Mouse (Mus musculus) limb, embryonic 14.5 days (tissue): ENCODE results near the gene Gm10401. TPM values are rescaled to one million over a fixed set of nuclear protein-coding genes. Genes with fewer than 3 reads are reported as not detected.

Experiments
- ATAC-seq: fragments of 200-750 bp; cut with Nextera tagmentation; 2 replicates; pipeline ENCODE4 v1.8.0; 2017; ENCODE audit warnings: low read depth, moderate number of reproducible peaks, moderate TSS enrichment; ENCODE audit not compliant: low FRiP score
- DNase-seq: peaks from one replicate; pipeline ENCODE4 v3.0.0-alpha.2; 2015; ENCODE audit warnings: low spot score
- H3K27ac ChIP-seq: fragments of 300-500 bp; sonication (generic); replicated peaks from 2 replicates; pipeline ENCODE4 v1.5.1; 2014; ENCODE audit warnings: low read depth, mild to moderate bottlenecking, low read length, moderate library complexity, mixed read lengths
- H3K27me3 ChIP-seq: fragments of 300-500 bp; sonication (generic); 2 replicates; pipeline ENCODE4 v1.6.1; 2014; ENCODE audit warnings: low read length, mixed read lengths; ENCODE audit not compliant: control insufficient read depth, insufficient read depth
- H3K36me3 ChIP-seq: fragments of 300-500 bp; sonication (generic); 2 replicates; pipeline ENCODE4 v1.6.1; 2014; ENCODE audit warnings: mild to moderate bottlenecking, low read length, moderate library complexity, mixed read lengths; ENCODE audit not compliant: control insufficient read depth, insufficient read depth
- H3K4me1 ChIP-seq: fragments of 300-500 bp; sonication (generic); 2 replicates; pipeline ENCODE4 v1.6.1; 2014; ENCODE audit warnings: antibody characterized with exemption, low read length, mixed read lengths; ENCODE audit not compliant: control insufficient read depth, insufficient read depth
- H3K4me2 ChIP-seq: fragments of 300-500 bp; sonication (generic); replicated peaks from 2 replicates; pipeline ENCODE4 v1.6.1; 2014; ENCODE audit warnings: low read depth, mild to moderate bottlenecking, low read length, moderate library complexity; ENCODE audit not compliant: severe bottlenecking
- H3K4me3 ChIP-seq: fragments of 300-500 bp; sonication (generic); replicated peaks from 2 replicates; pipeline ENCODE4 v1.5.1; 2014; ENCODE audit warnings: low read length
- H3K9ac ChIP-seq: fragments of 300-500 bp; sonication (generic); 2 replicates; pipeline ENCODE4 v1.6.1; 2014; ENCODE audit warnings: mild to moderate bottlenecking, low read depth, low read length, moderate library complexity; ENCODE audit not compliant: severe bottlenecking
- H3K9me3 ChIP-seq: fragments of 300-500 bp; sonication (generic); 2 replicates; pipeline ENCODE4 v1.6.1; 2016; ENCODE audit warnings: low read length; ENCODE audit not compliant: control insufficient read depth
- POLR2A ChIP-seq: fragments of 200-500 bp; IDR thresholded peaks from 2 replicates; pipeline ENCODE4 v1.8.0; 2012; ENCODE audit warnings: inconsistent platforms, mild to moderate bottlenecking, moderate library complexity, borderline replicate concordance; ENCODE audit not compliant: insufficient read depth, insufficient read length; ENCODE audit errors: extremely low read depth
- WGBS: fragments of 180-500 bp; shearing (Covaris S2); extraction: QIAGEN DNeasy Blood & Tissue Kit; methylation state at CpG from one replicate; pipeline ENCODE4 v1.1.7; 2014; 5-methylcytosine and 5-hydroxymethylcytosine counted together
- polyA plus RNA-seq, 2 experiments: library from polyadenylated mRNA; depleted of rRNA in 1 of 2; stranded (reverse) in 1 of 2; unstranded in 1 of 2; fragments of >200 nt; fragmentation: Nextera tagmentation in 1 of 2; extraction: Ambion mirVana in 1 of 2; gene quantifications; 2 replicates each; pipeline versions ENCODE4 v1.2.1 to v1.2.3; 2012 to 2014

Gm10401 gene
- polyA plus RNA-seq, 2 experiments, result 63.5 TPM; not detected in 1

DNA sequence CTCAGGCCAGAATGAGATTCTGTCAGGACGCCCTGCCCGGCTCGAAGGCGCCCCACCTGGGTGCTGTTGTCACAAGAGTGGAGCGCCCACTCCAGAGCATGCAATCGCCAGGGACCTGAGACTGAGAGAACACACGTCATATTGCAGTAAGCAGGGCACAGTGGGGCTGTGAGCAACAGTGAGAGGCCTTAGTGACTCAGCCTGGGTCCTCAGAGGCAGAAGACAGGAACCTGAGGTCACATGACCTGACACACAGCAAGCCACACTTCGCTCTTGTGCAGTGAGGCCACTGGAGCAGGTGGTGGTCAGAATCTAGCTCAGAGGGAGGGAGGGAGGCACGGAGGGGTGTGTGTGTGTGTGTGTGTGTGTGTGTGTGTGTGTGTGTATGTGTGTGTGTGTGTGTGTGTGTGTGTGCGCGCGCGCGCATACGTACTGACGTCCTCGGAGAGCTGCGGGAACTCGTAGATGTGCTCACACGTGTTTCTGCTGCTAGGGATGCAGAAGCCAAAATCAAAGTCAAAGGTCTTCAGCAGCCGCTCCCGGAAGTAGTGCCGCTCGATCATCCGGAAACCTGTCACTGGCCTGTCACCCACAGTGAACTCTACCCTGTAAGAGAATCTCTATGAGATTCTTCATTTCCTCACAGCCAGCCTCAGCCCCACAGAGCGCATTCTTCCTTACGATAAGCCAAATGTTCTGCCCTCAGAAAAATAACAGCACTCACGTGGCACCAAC, 28.6 kb upstream of the Gm10401 start:
- peaks cover 5% of the 10 kb centered on the region; the same call in 1 of the 2 replicates for H3K4me1 ChIP-seq
- TF ChIP-seq POLR2A, result no peak
- no peaks in the 10 kb centered on the region for H3K9me3 ChIP-seq
- H3K27me3 ChIP-seq, result no peaks in the 10 kb centered on the region
- 84% methylated on average over 28 of the region's 28 CpGs for WGBS
- no peak for ATAC-seq
- peaks cover 80% of the 10 kb centered on the region for H3K36me3 ChIP-seq
- no peak overlapping the region for H3K9ac ChIP-seq
- DNase-seq, result no peak
- no peak overlapping the region for H3K27ac ChIP-seq
- no peak overlapping the region for H3K4me3 ChIP-seq
- H3K4me2 ChIP-seq, result no peak overlapping the region

DNA sequence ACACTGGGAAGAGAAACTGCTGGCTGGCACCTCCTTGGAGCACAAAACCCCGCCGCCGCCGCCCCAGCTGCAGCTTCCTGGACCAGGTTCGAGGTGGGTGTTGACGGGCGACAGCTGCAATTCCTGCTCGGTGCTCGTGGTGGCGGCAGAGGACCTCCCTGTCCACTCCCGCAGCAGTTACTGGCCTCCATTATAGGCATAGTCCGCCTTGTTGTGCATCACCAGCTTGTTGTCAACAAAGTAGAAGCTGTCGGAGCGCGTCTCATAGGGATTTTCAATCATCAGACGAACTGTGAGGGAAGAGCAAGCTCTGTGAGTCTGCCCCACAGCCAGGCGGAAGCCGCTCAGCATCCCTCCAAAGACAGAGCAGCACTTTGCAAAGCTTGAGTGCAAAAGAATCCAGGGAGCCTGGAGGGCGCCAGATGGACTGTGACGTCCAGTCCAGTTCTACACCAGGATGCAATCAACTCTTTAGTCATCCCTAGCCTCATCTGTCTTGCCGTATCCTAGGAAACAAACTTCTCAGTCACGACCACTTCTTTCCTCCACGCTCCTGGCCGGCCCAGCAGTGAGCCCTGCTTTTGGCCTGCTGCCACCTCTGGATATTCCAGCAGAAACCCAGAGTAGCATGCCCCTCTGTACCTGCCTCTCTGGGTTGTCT, 27.2 kb upstream of the Gm10401 start:
- Histone ChIP-seq H3K4me2 (peak overlapping the region; percentile 3; the same call in 1 of the 2 replicates), H3K9me3 (no peaks in the 10 kb centered on the region), H3K4me1 (peaks cover 5% of the 10 kb centered on the region; the same call in 1 of the 2 replicates), H3K27me3 (no peaks in the 10 kb centered on the region), H3K9ac (no peak overlapping the region), H3K36me3 (peaks cover 77% of the 10 kb centered on the region), H3K27ac (peak overlapping the region; percentile 28; the same call in 1 of the 2 replicates), H3K4me3 (no peak overlapping the region)
- TF ChIP-seq POLR2A, result peak; percentile 40; the same call in 1 of the 2 replicates
- DNase-seq (peak; percentile 77), ATAC-seq (peak; percentile 76)
- WGBS, result 24% methylated on average over 24 of the region's 24 CpGs

DNA sequence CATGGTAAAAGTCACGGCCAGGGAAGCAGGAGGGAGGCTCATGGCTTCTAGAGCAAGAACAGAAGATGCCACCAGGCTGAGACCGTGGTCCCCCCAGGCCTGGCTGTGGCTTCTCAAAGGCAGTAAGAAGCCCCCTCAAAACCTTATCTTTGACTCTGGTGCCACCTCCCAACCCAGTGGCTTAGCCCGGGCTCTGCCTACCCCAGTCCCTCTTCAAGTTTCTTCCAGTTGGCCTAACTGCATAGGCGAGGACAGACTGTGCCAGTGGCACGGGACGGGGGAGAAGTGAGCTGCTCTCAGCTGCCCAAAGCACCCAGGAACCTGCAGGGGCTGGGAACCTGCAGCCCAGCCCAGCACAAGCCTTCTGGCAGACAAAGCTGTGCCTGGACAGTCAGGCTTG, 26.6 kb upstream of the Gm10401 start:
- no peak overlapping the region for H3K4me3 ChIP-seq
- no peak overlapping the region for H3K27ac ChIP-seq
- H3K36me3 ChIP-seq, result peaks cover 70% of the 10 kb centered on the region
- no peak for DNase-seq
- H3K4me1 ChIP-seq, result peaks cover 5% of the 10 kb centered on the region; the same call in 1 of the 2 replicates
- no peaks in the 10 kb centered on the region for H3K27me3 ChIP-seq
- H3K9me3 ChIP-seq, result no peaks in the 10 kb centered on the region
- WGBS, result 93% methylated on average over 6 of the region's 6 CpGs
- no peak for ATAC-seq
- no peak for TF ChIP-seq POLR2A
- H3K4me2 ChIP-seq, result no peak overlapping the region
- H3K9ac ChIP-seq, result no peak overlapping the region

DNA sequence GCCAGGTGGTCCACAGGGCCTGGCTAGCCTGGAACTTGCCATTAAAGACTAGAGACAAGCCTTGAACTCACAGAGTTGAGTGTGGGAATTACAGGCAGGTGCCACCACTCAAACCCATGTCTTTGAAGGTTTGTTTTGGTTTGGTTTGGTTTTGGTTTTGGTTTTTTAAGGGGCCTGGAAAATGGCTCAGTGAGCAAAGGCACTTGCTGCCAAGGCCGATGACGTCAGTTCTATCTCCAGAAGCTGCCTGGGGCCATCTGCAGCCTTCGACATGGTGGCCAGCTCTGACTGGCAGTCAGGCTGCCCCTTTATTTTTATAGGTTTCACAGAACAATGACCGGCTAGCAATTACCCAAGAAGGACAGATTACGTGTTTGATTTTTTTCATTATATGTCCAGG, 22.9 kb upstream of the Gm10401 start:
- TF ChIP-seq POLR2A, result no peak
- 59% methylated on average over 5 of the region's 5 CpGs for WGBS
- DNase-seq (no peak), ATAC-seq (no peak)
- Histone ChIP-seq H3K4me2 (no peak overlapping the region), H3K4me3 (no peak overlapping the region), H3K27ac (no peak overlapping the region), H3K9me3 (no peaks in the 10 kb centered on the region), H3K9ac (no peak overlapping the region), H3K36me3 (peaks cover 48% of the 10 kb centered on the region), H3K4me1 (peaks cover 5% of the 10 kb centered on the region; the same call in 1 of the 2 replicates), H3K27me3 (no peaks in the 10 kb centered on the region)

DNA sequence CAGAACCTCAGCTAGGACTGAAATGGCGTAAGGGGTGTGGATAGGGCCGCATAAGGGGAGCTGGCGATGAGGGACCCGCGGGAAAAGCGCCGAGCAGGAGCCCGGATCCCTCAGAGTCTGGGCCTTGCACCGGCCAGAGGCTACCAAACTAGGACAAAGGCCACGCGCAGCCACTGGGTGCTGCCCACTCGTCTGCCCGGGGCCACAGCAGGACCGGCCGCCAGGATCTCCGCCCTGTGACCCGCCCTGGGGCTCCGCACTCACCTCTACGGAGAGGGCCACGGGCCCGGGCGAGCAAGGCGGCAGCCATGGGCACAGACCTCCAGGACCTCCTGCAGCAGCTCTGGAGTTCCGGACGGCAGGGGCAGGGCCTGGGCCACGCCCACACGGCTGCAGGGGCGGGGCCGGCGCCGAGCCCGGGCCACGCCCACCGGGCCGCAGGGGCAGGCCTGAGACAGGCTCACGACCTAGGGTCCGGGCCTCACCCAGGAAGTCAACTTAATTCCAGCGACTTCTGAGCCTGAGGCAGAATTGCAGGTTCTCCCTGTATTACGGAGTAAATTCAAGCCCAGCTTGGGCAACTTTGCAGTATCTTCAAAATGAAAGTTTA, 21.0 kb upstream of the Gm10401 start, which contains the start of gene Acads:
Acads (minus strand) TSS at position 386 of the 610 bp plus-strand sequence.
- peak within 1 kb of the TSS; percentile 58 for H3K4me2 ChIP-seq
- peaks cover 35% of the 10 kb centered on the region for H3K36me3 ChIP-seq
- TF ChIP-seq POLR2A, result no peak
- ATAC-seq, result peak; percentile 94
- H3K9ac ChIP-seq, result peak within 1 kb of the TSS; percentile 68
- peak; percentile 64 for DNase-seq
- no peaks in the 10 kb centered on the region for H3K27me3 ChIP-seq
- no peaks in the 10 kb centered on the region for H3K9me3 ChIP-seq
- H3K27ac ChIP-seq, result 0 out of 2 replicates have a peak within 1 kb of the TSS, but pooled peaks have one; percentile 28
- 3% methylated on average over 39 of the region's 39 CpGs for WGBS
- H3K4me3 ChIP-seq, result peak within 1 kb of the TSS; percentile 53
- no peaks in the 10 kb centered on the region for H3K4me1 ChIP-seq
